Mouse (Mus musculus) heart, postnatal 4 days (tissue): ENCODE data around the gene Abca8b. TPM values are rescaled to one million over a fixed set of nuclear protein-coding genes. Genes with fewer than 3 reads are reported as not detected.

Experiments used
- total RNA-seq, 2 experiments: library from RNA; stranded (reverse); gene quantifications; 2 replicates each; pipeline ENCODE4 v1.2.3; 2021

Gene Abca8b
- total RNA-seq, 2 experiments from 2014 or later: 4.5 to 4.7 TPM

Other genes with a start within 250 kb of the Abca8b start
- not detected for gene 1700012B07Rik, start 167.8 kb downstream of the Abca8b start, total RNA-seq
- gene Abca8a, start 100.1 kb upstream of the Abca8b start, total RNA-seq: 10 to 100 TPM; 32.2 TPM
- 10 to 100 TPM; 11.3 to 12.2 TPM for gene Abca9, start 172.4 kb upstream of the Abca8b start, total RNA-seq